Mouse (Mus musculus) bone marrow macrophage, adult 2 months (primary cell): ENCODE measurements around the gene Veph1.

Experiments used
- CTCF ChIP-seq: IDR thresholded peaks from 2 replicates; pipeline ENCODE4 v1.5.1; 2012; ENCODE audit warnings: low read depth, mild to moderate bottlenecking, low read length, moderate library complexity
- POLR2A ChIP-seq: IDR thresholded peaks from 2 replicates; pipeline ENCODE4 v1.6.1; 2012; ENCODE audit warnings: mild to moderate bottlenecking, low read depth, low read length, borderline replicate concordance

DNA sequence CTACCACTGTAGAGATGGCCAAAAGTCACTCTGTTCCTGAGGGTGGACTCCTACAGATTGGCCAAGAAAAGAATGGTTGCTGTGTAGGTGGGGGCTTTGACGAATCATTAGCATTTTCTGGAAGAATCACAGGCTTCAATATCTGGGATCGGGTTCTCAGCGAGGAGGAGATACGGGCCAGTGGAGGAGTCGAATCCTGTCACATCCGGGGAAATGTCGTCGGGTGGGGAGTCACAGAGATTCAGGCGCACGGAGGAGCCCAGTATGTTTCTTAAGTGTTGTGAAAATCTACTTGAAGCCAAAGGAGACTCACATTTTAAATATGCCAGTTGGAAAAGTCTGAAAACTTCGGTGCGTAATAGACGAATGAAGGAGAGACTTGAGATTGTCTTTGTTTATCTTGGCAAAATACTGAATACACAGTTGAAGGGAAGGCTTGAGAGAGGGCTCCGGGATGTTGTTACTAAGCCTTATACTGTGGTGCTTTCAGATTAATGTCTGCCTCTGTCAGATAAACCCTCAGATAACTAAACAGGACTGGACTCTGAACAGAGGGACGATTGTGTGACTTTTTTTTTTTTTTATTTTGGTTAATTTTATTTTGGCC, 71.6 kb downstream of the Veph1 start:
- TF ChIP-seq CTCF, result no peak
- no peak for TF ChIP-seq POLR2A
